Mouse (Mus musculus) effector memory CD4-positive, alpha-beta T cell, adult 5 months (primary cell): ENCODE data around the gene Vmn2r27. TPM values are rescaled to one million over a fixed set of nuclear protein-coding genes. Genes with fewer than 3 reads are reported as not detected.

ENCODE experiments used
- polyA plus RNA-seq: library from polyadenylated mRNA; unstranded; fragments of 100-300 nt; shearing (Covaris generic); gene quantifications from one replicate; pipeline ENCODE4 v1.2.1, GENCODE M21; 2017

Gene Vmn2r27
- 0.12 TPM for polyA plus RNA-seq

DNA sequence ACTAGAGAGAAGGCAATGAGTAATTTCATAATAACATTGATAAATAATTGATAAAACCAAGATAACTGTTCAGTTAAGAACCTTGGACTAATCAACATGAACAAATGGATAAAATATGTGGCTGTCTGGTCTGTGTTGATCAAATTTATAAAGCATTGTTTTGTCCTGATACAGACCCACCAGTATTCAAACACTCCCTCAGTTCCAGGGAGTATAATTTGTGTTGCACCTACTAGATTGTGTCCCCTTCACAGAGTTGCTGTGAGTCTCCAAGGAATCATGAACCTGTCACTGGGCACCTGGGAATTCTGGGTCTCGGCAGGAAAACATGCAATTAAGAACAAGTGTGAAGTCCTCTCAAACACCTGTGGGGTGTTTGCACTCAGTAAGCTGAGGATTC is at the start of gene Vmn2r27:
Gene Vmn2r27 (minus strand): TSS at position 101 of the 400 bp plus-strand sequence.

Other genes starting within 250 kb of the Vmn2r27 start
- not detected for gene Vmn2r26, start 207.3 kb downstream of the Vmn2r27 start, polyA plus RNA-seq
- not detected for gene Cd163, start 72.8 kb upstream of the Vmn2r27 start, polyA plus RNA-seq
- gene Pex5, start 183.2 kb upstream of the Vmn2r27 start, polyA plus RNA-seq, result 41.0 TPM
- not detected for gene Clstn3, start 232.9 kb upstream of the Vmn2r27 start, polyA plus RNA-seq